Mouse (Mus musculus) spleen, adult 12 weeks (tissue): ENCODE measurements around the gene Pim2.

Experiments used
- DNase-seq: peaks from one replicate; pipeline ENCODE4 v3.0.0; 2022; ENCODE audit warnings: low spot score

Gene Pim2

GRCm38 (mm10) chrX:7878007-7878419, at the start of gene Pim2:
Gene Pim2, plus strand, starts transcription at chrX:7878262.
- peak; percentile 70 for DNase-seq

- DNase-seq = peak; percentile 26
Measured at GRCm38 (mm10) chrX:7837146-7837545, 40.9 kb upstream of the Pim2 start.

GRCm38 (mm10) chrX:7840842-7841162, 37.3 kb upstream of the Pim2 start:
- DNase-seq = no peak

- DNase-seq = peak; percentile 88
Measured at GRCm38 (mm10) chrX:7841163-7842162, 36.6 kb upstream of the Pim2 start, which contains the start of gene Otud5. Gene Otud5, plus strand, starts transcription at chrX:7841364.

- peak; percentile 30 for DNase-seq
Measured at GRCm38 (mm10) chrX:7842318-7842717, 35.7 kb upstream of the Pim2 start.

GRCm38 (mm10) chrX:7847845-7848244, 30.2 kb upstream of the Pim2 start:
- no peak for DNase-seq

GRCm38 (mm10) chrX:7854578-7854977, 23.5 kb upstream of the Pim2 start:
- no peak for DNase-seq

GRCm38 (mm10) chrX:7859191-7859753, 18.8 kb upstream of the Pim2 start:
- no peak for DNase-seq

GRCm38 (mm10) chrX:7863181-7863580, 14.9 kb upstream of the Pim2 start:
- no peak for DNase-seq

GRCm38 (mm10) chrX:7864551-7864950, 13.5 kb upstream of the Pim2 start:
- DNase-seq = no peak

GRCm38 (mm10) chrX:7865343-7865742, 12.7 kb upstream of the Pim2 start:
- DNase-seq = no peak

GRCm38 (mm10) chrX:7865786-7866185, 12.3 kb upstream of the Pim2 start:
- no peak for DNase-seq

- DNase-seq = no peak
Measured at GRCm38 (mm10) chrX:7867141-7867540, 10.9 kb upstream of the Pim2 start.

GRCm38 (mm10) chrX:7868506-7868905, 9.6 kb upstream of the Pim2 start:
- no peak for DNase-seq

GRCm38 (mm10) chrX:7869826-7870225, 8.2 kb upstream of the Pim2 start:
- DNase-seq = no peak

GRCm38 (mm10) chrX:7878495-7878894, 433 bp downstream of the Pim2 start:
- no peak for DNase-seq

GRCm38 (mm10) chrX:7879819-7880218, 1.8 kb downstream of the Pim2 start:
- peak; percentile 31 for DNase-seq

- peak; percentile 59 for DNase-seq
Measured at GRCm38 (mm10) chrX:7883841-7884567, 5.9 kb downstream of the Pim2 start, which contains the start of gene Slc35a2. Gene Slc35a2, plus strand, starts transcription at chrX:7884028.

- DNase-seq = no peak
Measured at GRCm38 (mm10) chrX:7898211-7898610, 20.1 kb downstream of the Pim2 start.

- peak; percentile 80 for DNase-seq
Measured at GRCm38 (mm10) chrX:7898880-7899874, 21.1 kb downstream of the Pim2 start, which contains the start of the genes Pqbp1 and Timm17b. Gene Pqbp1, minus strand, starts transcription at chrX:7899269. Gene Timm17b, plus strand, starts transcription at chrX:7899357.

- DNase-seq = no peak
Measured at GRCm38 (mm10) chrX:7904441-7904840, 26.4 kb downstream of the Pim2 start.
